Mouse (Mus musculus) CH12.LX (cell line): Measurements from ENCODE around the gene Usp39. TPM values are rescaled to one million over a fixed set of nuclear protein-coding genes. Genes with fewer than 3 reads are reported as not detected.

Source experiments
- DNase-seq: peaks from one replicate; pipeline ENCODE4 v3.0.0-alpha.2; 2013; ENCODE audit errors: extremely low read depth
- H3K27ac ChIP-seq: 2 replicates; pipeline ENCODE4 v1.5.1; 2012; ENCODE audit warnings: low read depth, mild to moderate bottlenecking, control low read depth, moderate library complexity; ENCODE audit not compliant: insufficient read depth
- H3K27me3 ChIP-seq: replicated peaks from 2 replicates; pipeline ENCODE3; 2012; ENCODE audit warnings: inconsistent platforms
- H3K36me3 ChIP-seq, 2 experiments: replicated peaks in 1 of 2; 2 replicates each; pipeline versions ENCODE3 to v1.6.1; 2012; ENCODE audit warnings: inconsistent platforms in 1 of 2, low read length in 1 of 2, mild to moderate bottlenecking in 1 of 2, mixed read lengths in 1 of 2, moderate library complexity in 1 of 2; ENCODE audit not compliant: control insufficient read depth in 1 of 2, insufficient read depth in 1 of 2
- H3K4me1 ChIP-seq, 2 experiments: 2 replicates each; pipeline ENCODE4 v1.6.1; 2012; ENCODE audit warnings: inconsistent platforms in 1 of 2, moderate library complexity in 1 of 2; ENCODE audit not compliant: insufficient read depth in 2 of 2, control insufficient read depth in 1 of 2
- H3K4me2 ChIP-seq: 2 replicates; pipeline ENCODE4 v1.6.1; 2012; ENCODE audit warnings: low read depth, mild to moderate bottlenecking, control low read depth; ENCODE audit not compliant: poor library complexity, insufficient read depth, severe bottlenecking
- H3K4me3 ChIP-seq, 3 experiments: fragments of 150-350 bp in 1 of 3; sonication (generic) in 1 of 3; replicated peaks in 1 of 3; 2 replicates each; pipeline versions ENCODE3 to v1.5.1; 2011 to 2012; ENCODE audit warnings: low read depth in 2 of 3, low read length in 2 of 3, mild to moderate bottlenecking in 2 of 3, moderate library complexity in 2 of 3, control low read depth in 1 of 3, improper control_type of control experiment in 1 of 3, inconsistent platforms in 1 of 3, mixed read lengths in 1 of 3; ENCODE audit not compliant: poor library complexity in 1 of 3
- H3K79me2 ChIP-seq: replicated peaks from 2 replicates; pipeline ENCODE4 v1.6.1; 2012; ENCODE audit warnings: mild to moderate bottlenecking, moderate library complexity; ENCODE audit not compliant: control insufficient read depth, poor library complexity, insufficient read depth, severe bottlenecking; ENCODE audit errors: extremely low read depth
- H3K9ac ChIP-seq: 2 replicates; pipeline ENCODE4 v1.6.1; 2012; ENCODE audit warnings: low read depth, mild to moderate bottlenecking, control low read depth, moderate library complexity; ENCODE audit not compliant: insufficient read depth
- H3K9me3 ChIP-seq: replicated peaks from 2 replicates; pipeline ENCODE3; 2012; ENCODE audit warnings: low read length, inconsistent platforms, mixed read lengths
- E2F4 ChIP-seq: IDR thresholded peaks from 2 replicates; pipeline ENCODE4 v1.6.1; 2011; ENCODE audit warnings: low read depth, low read length, improper control_type of control experiment; ENCODE audit not compliant: insufficient replicate concordance
- ELF1 ChIP-seq: IDR thresholded peaks from 2 replicates; pipeline ENCODE4 v1.6.1; 2014; ENCODE audit warnings: low read depth, mild to moderate bottlenecking, inconsistent platforms, low read length, improper control_type of control experiment
- EP300 ChIP-seq: IDR thresholded peaks from 2 replicates; pipeline ENCODE4 v1.6.1; 2011; ENCODE audit warnings: low read length, improper control_type of control experiment
- ETS1 ChIP-seq: conservative IDR thresholded peaks from 2 replicates; pipeline ENCODE4 v1.6.1; 2012; ENCODE audit warnings: low read depth, mild to moderate bottlenecking, inconsistent platforms, low read length, improper control_type of control experiment, moderate library complexity
- HCFC1 ChIP-seq: IDR thresholded peaks from 2 replicates; pipeline ENCODE4 v1.6.1; 2012; ENCODE audit warnings: low read depth, mild to moderate bottlenecking, inconsistent platforms, low read length, improper control_type of control experiment
- IRF4 ChIP-seq: IDR thresholded peaks from 2 replicates; pipeline ENCODE4 v1.6.1; 2014; ENCODE audit warnings: low read depth, mild to moderate bottlenecking, inconsistent platforms, low read length, improper control_type of control experiment
- MAFK ChIP-seq: IDR thresholded peaks from 2 replicates; pipeline ENCODE4 v1.6.1; 2011; ENCODE audit warnings: low read length, improper control_type of control experiment; ENCODE audit not compliant: insufficient replicate concordance
- MAX ChIP-seq: IDR thresholded peaks from 2 replicates; pipeline ENCODE4 v1.6.1; 2011; ENCODE audit warnings: low read length, improper control_type of control experiment
- NELFE ChIP-seq: IDR thresholded peaks from 2 replicates; pipeline ENCODE4 v1.6.1; 2011; ENCODE audit warnings: low read depth, low read length, improper control_type of control experiment
- NRF1 ChIP-seq: IDR thresholded peaks from 2 replicates; pipeline ENCODE4 v1.6.1; 2014; ENCODE audit warnings: low read depth, mild to moderate bottlenecking, inconsistent platforms, low read length, improper control_type of control experiment, moderate library complexity
- POLR2A ChIP-seq: IDR thresholded peaks from 2 replicates; pipeline ENCODE4 v1.6.1; 2011; ENCODE audit warnings: low read depth, mild to moderate bottlenecking, improper control_type of control experiment, low read length
- RAD21 ChIP-seq: IDR thresholded peaks from 2 replicates; pipeline ENCODE4 v1.6.1; 2011; ENCODE audit warnings: low read depth, mild to moderate bottlenecking, low read length, improper control_type of control experiment, moderate library complexity
- RCOR1 ChIP-seq: conservative IDR thresholded peaks from 2 replicates; pipeline ENCODE4 v1.6.1; 2012; ENCODE audit warnings: low read depth, mild to moderate bottlenecking, inconsistent platforms, low read length, improper control_type of control experiment
- SIN3A ChIP-seq: IDR thresholded peaks from 2 replicates; pipeline ENCODE4 v1.6.1; 2012; ENCODE audit warnings: low read length, improper control_type of control experiment, inconsistent platforms
- SMC3 ChIP-seq: IDR thresholded peaks from 2 replicates; pipeline ENCODE4 v1.6.1; 2011; ENCODE audit warnings: low read depth, low read length, improper control_type of control experiment
- TBP ChIP-seq: conservative IDR thresholded peaks from 2 replicates; pipeline ENCODE4 v1.6.1; 2011; ENCODE audit warnings: low read depth, low read length, improper control_type of control experiment
- UBTF ChIP-seq: IDR thresholded peaks from 2 replicates; pipeline ENCODE4 v1.6.1; 2012; ENCODE audit warnings: low read depth, mild to moderate bottlenecking, inconsistent platforms, low read length, improper control_type of control experiment, moderate library complexity
- ZC3H11A ChIP-seq: IDR thresholded peaks from 2 replicates; pipeline ENCODE4 v1.6.1; 2012; ENCODE audit warnings: low read depth, mild to moderate bottlenecking, inconsistent platforms, low read length, improper control_type of control experiment
- ZKSCAN1 ChIP-seq: IDR thresholded peaks from 2 replicates; pipeline ENCODE4 v1.6.1; 2012; ENCODE audit warnings: low read depth, inconsistent platforms, low read length, improper control_type of control experiment, borderline replicate concordance
- dilution Hi-C: fragments of 300-500 bp; cut with MboI; formaldehyde crosslinking; loops from 2 replicates; pipeline ENCODE4 v1.14.3; 2020; ENCODE audit warnings: low sequenced_read_pairs; ENCODE audit not compliant: extremely low pct_unique_long_range_greater_than_20kb, extremely low pct_ligation_motif_present
- in situ Hi-C: fragments of 300-500 bp; cut with MboI; formaldehyde crosslinking; loops from 3 replicates; pipeline ENCODE4 v1.14.3; 2019; ENCODE audit warnings: low sequenced_read_pairs, low pct_ligation_motif_present, low pct_unique_long_range_greater_than_20kb, mixed read lengths
- polyA plus RNA-seq: library from polyadenylated mRNA; unstranded; fragments of >175 nt; gene quantifications from 2 replicates; pipeline ENCODE4 v1.2.1, GENCODE M21; 2012; ENCODE audit warnings: low read depth; ENCODE audit not compliant: insufficient read length
- total RNA-seq, 2 experiments: library from RNA; depleted of rRNA; stranded (reverse); fragments of 300-350 nt in 1 of 2; fragments of >200 nt in 1 of 2; gene quantifications; 2 replicates each; pipeline ENCODE4 v1.2.3; 2012 to 2014

Usp39 gene
- total and polyA plus RNA-seq, 3 experiments, result 74.5 to 138 (median 88.2) TPM

GRCm38 (mm10) chr6:72367460-72367974 is 22.5 kb upstream of the Usp39 start:
- DNase-seq, result no peak
- Histone ChIP-seq H3K4me3 (no peak overlapping the region), H3K9me3 (no peaks in the 10 kb centered on the region), H3K4me1 (peaks cover 0 to 3% of the 10 kb centered on the region in 2 experiments; a peak in 1 of 4 replicates), H3K4me2 (no peak overlapping the region), H3K79me2 (no peaks in the 10 kb centered on the region), H3K36me3 (no peaks in the 10 kb centered on the region), H3K9ac (no peak overlapping the region), H3K27me3 (peaks cover 3% of the 10 kb centered on the region), H3K27ac (no peak overlapping the region)
- dilution Hi-C loops, result no loop called here
- no peak for TF ChIP-seq TBP
- in situ Hi-C loops, result no loop called here

GRCm38 (mm10) chr6:72366844-72367443 is 22.0 kb upstream of the Usp39 start, which contains the start of gene Rnf181:
Gene Rnf181, minus strand, starts transcription at chr6:72366956.
- Histone ChIP-seq H3K36me3 (no peaks in the 10 kb centered on the region), H3K4me3 (no peak within 1 kb of the TSS), H3K79me2 (peaks cover 2% of the 10 kb centered on the region), H3K27ac (no peak within 1 kb of the TSS), H3K4me1 (peaks cover 0 to 3% of the 10 kb centered on the region in 2 experiments; a peak in 1 of 4 replicates), H3K9ac (no peak within 1 kb of the TSS)
- DNase-seq, result no peak
- dilution Hi-C loops, result no loop called here
- TF ChIP-seq ZKSCAN1 (no peak), EP300 (no peak), ZC3H11A (no peak), SMC3 (no peak), MAFK (no peak), UBTF (no peak), RCOR1 (no peak), HCFC1 (no peak), MAX (no peak), ELF1 (no peak), NRF1 (no peak), POLR2A (no peak), SIN3A (no peak), ETS1 (no peak), E2F4 (no peak), RAD21 (no peak), NELFE (no peak), IRF4 (no peak)
- TF ChIP-seq, all 38 proteins: peak for 0
- Histone ChIP-seq H3K4me2 (no peak within 1 kb of the TSS), H3K9me3 (no peaks in the 10 kb centered on the region), H3K27me3 (peaks cover 3% of the 10 kb centered on the region)
- in situ Hi-C loops, result no loop called here
